Mouse (Mus musculus): ENCODE data around the gene Alox12b.
A peak's percentile ranks its signal among the peaks of the same experiment; 100 is the strongest.

Gene Alox12b

DNA sequence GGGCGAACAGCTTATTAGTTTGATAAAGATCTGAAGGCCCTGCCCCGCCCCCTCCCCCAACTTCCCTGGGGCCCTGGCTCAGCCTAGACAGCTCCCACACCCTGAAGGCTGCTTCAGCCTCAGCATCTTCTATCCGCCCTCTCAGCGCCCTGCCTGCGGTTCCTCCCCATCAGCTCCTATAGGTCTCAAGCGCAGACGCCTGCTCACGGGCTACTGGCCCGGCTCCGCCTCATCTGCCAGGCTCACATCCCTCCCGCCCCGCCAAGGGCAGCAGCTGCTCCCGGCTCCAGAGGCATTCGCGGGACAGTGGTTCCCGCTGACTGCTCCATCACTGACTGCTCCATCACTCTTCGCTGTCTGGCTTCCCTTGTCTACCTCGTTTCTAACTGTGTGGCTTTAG is at the start of gene Alox12b:
Gene Alox12b, plus strand, starts transcription at position 190 of the 400 bp plus-strand sequence.
- no peak for DNase-seq

DNA sequence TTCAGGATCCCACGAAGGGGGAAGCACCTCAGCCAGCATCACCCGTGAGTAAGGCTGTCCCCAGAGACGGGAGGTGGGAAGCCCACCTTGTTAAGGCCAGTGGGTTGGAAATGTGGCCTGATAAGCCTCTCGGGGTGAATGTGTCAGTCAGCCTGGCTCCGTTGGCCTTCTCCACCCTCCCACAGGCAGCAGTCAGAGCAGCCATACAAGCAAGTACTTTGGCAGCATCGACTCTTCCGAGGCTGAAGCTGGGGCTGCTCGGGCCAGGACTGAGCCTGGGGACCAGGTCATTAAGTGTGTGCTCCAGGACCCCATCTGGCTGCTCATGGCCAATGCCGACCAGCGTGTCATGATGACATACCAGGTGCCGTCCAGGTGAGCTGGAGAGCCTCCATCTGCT is 49.1 kb upstream of the Alox12b start:
- DNase-seq = peak in 1 of 2 experiments; percentile 7

DNA sequence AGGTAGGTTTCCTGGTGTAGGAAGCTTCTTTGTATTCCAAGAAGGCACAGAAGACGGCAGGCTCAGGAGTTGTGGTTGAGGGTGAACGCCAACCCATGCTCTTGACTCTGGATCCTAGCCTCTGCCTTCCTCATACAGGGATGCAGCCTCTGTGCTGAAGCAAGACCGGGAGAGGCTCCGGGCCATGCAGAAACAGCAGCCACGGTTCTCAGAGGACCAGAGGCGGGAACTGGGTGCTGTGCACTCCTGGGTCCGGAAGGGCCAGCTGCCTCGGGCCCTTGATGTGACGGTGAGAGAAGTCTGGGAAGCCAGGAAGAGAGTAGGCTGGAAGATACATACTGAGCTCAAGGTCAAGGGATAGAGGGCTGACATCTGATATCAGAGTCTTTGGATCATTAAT is 48.6 kb upstream of the Alox12b start:
- DNase-seq = peak in 1 of 2 experiments; percentile 8

DNA sequence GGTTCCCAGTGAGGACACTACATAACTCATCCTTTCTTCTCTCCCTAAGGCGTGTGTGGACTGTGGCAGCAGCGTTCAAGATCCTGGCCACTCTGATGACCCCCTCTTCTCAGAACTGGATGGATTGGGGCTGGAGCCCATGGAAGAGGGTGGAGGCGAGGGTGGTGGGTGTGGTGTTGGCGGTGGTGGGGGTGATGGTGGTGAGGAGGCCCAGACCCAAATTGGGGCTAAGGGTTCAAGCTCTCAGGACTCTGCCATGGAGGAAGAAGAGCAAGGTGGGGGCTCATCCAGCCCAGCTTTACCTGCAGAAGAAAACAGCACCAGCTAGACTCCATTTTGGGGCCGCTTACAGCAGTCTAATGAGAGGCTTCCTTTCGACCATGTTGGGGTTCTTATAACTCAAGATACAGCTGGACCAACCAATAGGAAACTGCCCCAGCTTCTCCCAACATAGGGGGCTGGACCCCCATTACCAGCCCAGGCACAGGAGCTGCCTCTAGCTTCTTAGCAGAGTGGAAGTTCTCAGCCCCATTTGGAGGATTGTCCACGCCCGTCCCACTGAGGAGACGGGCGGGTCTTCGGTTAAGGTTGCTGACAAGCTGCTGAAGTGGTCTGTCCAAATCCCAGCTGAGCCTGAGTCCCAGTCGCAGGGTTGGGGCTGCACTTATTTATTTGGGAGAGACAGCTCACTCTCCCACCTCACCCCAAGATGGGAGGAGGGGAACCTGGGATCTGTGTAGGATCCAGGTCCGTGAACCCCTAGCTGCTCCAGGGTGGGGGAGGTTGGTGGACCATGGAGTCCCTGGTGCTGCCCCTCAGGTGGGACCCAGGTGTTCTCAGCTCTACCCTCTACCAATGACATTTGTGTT is 47.5 kb upstream of the Alox12b start:
- DNase-seq = peak in 1 of 2 experiments; percentile 34

DNA sequence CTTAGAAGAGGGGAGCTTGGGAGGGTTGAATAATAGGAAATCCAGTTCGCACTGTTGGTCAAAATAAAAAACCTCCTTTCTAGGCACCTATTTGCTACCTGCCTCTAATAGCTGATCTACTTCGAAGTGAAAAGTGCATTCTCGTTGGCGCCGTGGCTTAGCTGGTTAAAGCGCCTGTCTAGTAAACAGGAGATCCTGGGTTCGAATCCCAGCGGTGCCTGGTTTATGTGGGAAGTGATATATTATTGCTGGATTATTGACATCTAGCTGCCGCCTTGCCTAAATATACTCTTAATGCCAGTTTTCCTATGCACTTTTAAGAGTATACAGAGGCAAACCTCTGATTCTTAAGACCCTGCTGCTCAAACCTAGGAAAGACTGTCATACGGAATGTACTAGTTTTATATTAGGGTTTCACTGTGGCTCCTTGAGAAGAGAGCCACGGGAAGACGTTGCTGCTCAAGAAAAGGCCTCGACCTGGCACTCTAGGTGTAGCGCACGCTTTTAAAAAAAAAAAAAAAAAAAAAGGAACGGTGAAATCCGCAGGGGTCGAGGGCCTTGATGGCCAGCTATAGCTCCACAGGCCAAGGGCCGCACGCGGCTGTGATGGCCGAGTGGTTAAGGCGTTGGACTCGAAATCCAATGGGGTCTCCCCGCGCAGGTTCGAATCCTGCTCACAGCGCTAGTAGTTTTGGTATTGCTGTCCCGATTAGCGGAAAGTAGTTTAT is 46.3 kb upstream of the Alox12b start:
- DNase-seq = peak; percentile 98 to 99

DNA sequence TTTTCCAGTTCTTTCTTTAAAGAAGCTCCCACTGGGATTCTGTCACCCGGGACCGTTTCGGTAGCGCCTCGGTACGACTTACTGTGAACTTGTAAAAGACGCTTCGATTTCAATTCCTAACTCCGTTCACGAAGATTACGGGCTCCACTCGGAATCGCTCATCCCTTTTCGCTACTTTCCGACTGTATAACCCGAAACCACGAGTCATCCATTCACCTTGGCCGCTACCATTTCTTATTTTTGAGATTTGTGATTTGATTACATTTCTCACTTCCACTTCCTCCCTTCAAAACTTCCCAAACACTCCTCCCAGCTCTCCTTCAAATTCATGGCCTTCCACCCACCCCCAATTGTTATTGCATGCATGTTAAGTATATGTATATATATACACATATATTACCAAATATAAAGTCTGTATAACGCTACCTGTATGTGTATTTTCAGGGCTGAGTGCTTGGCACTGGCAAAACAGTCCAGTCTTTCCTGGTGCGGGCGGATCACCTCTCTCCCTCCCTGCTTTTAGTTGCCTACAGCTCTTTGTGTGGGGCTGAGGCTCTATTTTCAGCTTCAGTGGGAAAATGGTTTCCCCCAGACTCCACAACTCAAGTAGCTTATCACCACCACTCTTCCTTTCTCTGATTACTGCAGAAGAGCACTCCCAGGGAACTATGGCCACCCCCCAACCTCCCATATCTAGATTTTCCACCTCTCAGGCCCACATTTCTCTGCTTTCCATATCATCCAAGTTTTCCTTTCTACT is 45.6 kb upstream of the Alox12b start:
- DNase-seq = peak in 1 of 2 experiments; percentile 15

DNA sequence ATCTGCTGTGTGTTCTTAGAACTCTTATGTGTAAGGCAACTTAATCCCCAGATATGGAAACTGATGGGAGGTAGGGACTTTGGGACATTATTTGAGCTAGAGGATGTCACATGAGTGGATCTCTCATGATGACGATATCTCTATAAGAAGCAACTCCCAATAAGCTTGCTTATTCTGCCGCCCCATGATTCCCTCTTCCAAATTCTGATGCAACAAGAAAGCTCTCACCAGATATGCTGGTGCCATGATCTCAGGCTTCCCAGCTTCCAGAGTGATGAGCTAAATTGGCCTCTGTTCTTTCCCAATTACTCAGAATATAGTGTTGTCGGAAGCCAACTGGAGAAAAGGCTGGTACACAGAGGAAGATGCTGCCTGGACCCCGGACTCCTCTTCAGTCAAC is 44.9 kb upstream of the Alox12b start:
- no peak for DNase-seq

DNA sequence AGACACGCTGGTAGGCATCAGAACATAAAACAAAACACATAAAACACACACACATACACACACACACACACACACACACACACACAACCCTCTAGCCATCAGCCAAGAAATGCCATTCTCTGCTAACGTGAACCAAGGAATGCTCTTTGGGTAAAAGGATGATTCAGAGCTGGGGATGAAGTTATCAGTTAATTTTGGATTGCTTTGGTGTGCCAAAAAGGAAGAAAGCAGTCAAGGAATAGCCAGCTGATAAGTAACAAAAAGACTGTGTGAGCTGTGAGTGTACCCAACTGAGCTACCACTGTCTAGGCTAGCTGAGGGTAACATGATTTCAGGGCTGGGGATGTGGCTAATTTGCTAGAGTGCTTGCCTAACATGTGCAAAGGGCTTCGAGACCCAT is 42.8 kb upstream of the Alox12b start:
- no peak for DNase-seq

DNA sequence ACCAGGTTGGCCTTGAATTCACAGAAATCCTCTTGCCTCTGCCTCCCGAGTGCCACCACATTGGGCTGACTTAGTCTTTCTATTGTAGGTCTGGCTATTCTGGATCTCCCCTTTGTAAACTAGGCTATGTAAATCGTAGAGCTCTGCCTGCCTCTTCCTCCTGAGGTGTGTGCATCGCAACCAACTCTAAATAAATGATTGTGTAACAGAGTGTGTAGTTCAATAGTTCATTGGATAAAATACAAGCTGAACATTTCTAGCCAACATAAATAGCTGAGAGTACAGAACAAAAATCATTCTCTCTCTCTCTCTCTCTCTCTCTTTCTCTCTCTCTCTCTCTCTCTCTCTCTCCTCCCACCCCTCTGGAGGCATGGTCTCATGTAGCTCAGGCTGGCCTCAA is 42.2 kb upstream of the Alox12b start:
- DNase-seq = no peak

DNA sequence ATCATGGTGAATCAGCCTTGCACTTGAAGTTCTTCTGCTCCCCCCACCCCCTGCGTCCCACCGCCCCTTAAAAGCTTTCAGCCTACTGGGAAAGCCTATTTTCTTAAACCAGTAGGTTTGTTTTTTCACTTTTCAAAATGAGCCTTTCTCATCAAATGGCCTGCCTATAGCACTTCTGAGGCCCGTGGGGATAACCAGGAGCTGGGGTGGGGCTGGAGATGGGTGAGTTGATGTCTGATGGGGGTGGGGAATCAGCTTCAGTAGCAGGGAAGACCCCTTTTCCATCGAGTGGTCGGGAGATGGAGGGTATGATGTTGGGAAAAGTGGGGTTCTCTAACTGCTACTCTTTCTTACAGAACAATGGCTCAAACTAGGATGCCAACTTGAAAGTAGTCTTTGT is 39.9 kb upstream of the Alox12b start:
- peak in 1 of 2 experiments; percentile 34 for DNase-seq

DNA sequence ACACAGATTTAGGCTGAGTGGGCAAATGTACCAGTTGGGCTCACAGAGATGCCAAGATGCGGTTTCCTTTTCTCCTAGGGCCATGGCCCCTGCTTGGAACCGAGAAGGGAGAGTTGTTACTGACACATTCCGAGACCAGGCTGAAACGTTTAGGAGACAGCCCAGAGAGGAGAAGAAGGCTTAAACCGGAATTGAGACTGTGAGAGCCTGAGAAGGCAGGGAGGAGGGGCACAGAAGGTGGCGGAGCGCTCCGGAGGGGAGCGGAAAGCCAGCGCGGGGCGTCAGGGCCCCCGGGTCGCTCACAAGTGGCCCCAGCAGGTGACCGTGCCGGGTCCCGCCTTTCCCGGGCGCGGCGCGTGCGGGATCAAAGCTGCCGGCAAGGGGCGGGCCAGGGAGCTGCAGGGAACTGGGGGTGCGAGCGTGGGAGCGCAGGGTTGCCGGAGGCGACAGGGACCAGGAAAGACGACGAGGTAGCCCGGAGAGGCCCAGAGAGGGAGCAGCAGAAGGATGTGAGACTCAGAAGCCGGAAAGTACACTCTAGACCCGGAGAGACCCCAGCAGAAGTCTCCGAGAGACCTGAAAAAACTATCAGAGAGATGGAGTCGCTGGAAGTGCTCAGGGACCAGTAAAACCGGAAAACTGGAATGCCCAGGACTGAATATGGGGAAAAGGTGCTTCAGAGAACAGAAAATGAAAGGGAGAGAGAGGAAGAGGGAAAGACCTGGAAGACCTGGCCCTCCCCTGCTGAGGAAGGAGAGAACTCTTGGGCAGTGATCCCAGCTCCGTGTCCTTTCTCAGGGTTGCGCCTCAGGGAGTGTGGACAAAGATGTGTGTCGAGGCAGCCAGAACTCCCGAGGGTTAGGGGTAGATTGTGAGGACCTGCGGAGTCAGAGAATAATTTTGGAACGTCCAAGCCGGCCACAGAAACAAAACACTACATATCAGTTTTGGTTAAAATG is 38.8 kb upstream of the Alox12b start:
- peak; percentile 73 to 77 for DNase-seq

DNA sequence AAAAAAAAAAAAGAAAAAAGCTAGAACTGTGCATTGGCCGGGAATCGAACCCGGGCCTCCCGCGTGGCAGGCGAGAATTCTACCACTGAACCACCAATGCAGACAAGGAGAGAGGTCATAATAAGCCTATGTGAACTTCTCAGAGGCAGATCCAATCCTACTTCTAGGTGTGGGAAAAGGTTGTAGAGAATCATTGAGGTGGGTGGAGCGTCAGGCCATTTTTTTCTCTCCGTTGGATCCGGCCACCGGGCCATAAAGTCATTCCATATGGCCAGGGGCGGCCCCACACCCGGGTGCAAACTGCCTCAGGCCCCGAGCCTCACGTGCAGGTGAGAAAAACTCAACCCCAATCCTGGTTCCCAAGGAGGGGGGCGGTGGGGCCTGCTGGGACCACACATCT is 38.0 kb upstream of the Alox12b start:
- peak; percentile 94 to 98 for DNase-seq

DNA sequence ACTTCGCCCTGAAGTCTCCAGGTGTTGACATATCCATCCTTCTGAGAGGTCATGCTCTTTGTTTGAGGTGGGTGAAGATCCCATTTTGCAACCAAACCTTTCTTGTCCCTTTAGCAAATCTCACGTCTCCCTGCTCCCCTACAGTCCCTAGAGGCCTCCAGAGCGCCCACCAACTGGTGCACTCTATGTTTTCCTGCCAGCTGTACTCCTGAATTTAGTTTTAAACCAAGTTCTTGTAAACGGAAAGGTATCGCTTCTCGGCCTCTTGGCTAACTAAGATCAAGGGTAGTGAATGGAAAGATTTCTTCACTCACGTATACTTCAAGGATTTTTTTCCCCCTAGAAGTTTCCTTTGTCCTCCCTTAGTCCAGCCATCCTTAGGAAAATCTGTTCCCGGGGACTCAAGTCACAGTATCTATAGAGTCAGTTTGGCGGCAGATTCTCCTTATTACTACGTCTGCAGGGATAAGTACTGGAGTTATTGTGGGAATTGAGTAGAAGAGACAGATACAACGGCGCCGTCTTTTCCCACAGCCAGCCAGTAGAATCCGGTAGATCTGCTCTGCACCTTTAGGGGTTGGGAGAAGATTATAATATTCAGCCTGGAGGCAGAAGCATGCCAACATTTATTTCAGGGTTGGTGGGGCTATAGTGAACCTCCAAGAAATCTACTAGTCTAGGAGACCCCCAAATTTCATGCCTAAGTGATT is 37.2 kb upstream of the Alox12b start:
- DNase-seq = no peak

DNA sequence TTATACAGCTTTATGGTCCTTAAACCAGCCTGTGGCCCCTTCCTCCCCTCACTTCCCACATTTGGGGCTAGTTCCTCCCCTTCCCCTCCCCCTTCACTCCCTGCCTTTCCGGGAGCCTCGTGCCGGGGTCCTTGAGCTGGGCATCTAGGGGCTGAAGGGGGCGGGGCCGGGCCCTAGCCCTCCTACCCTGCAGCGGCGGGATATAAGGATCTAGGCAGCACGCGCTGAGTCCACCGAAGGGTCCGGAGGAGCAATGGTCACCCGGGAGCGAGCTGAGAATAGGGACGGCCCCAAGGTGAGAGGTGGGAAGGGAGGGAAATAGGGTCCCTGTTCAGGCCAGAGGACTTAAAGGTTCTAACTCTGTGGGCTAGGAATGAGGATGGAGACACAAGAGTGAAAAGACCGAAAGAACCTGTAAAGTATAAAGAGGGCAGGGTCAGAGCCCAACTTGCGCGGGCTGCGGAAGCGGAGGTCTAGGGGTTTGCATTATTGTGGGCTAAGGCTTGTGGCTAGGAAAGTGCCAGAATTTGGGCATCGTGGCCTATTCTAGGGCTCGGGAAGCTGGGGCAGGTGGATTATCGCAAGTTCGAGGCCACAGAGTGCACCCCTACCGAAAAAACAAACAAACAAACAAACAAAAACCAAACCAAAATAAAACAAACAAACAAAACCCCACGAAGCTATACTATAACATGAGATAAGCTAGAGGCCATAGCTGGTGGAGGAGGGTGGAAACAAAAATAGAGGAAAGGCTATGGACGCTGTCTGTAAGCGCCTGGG is 36.4 kb upstream of the Alox12b start, which contains the start of gene Hes7:
Gene Hes7, plus strand, starts transcription at position 184 of the 780 bp plus-strand sequence.
- peak in 1 of 2 experiments; percentile 30 for DNase-seq

DNA sequence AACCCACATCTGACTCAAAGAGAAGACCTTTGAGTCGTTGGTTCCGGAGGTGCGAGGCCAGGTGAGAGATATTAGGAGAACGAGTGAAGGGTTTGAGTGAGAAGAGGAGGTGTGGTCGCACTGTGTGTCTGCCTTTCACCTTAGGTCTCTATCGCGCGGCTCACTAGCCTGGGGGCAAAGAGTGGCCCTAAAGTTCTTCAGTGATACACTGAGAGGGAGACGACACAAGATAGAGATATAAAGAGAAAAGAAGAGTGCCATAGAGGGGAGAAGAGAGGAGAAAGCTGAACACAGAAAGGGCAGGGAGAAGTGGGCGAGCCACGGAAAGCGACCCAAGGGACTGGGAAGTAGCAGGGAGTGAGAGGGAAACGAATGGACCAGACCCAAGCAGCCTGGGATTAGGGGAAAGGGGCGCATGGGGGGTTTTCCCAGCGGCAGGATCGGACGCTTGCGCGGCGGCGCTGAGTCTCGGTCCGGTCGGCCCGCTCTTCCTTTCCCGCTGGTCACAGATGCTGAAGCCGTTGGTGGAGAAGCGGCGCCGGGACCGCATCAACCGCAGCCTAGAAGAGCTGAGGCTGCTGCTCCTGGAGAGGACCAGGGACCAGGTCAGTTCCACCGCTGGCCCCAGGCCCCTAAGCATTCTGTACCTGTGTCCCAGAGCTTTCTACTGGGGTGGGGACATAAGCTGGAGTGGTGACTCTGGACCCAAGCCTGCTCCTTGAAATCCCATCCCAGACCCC is 35.6 kb upstream of the Alox12b start:
- DNase-seq = peak in 1 of 2 experiments; percentile 29

DNA sequence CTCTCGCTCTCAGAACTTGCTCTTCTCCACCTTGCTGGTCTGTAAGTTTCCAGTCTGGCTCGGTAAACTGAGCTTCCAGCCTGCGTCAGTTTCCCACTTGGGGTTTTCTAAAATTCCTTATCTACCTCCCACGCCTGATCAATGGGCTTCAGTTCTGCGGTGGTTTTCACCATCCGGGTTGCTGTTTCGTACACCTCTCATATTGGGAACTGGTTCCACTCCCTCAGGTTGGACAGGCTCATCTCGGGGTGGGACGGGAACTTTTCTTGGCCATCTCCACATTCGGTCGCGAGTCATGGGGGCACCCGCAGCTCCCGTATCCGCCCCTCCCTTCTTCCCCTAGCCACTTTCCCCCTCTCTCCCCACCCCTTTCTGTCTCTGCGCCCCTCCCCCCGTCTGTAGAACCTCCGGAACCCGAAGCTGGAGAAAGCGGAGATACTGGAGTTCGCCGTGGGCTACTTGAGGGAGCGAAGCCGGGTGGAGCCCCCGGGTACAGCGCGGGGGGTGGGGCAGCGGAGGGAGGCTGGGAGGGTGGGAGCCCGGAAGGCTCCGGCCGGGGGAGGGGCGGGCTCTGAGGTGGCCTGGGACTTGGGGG is 35.0 kb upstream of the Alox12b start:
- peak in 1 of 2 experiments; percentile 71 for DNase-seq

DNA sequence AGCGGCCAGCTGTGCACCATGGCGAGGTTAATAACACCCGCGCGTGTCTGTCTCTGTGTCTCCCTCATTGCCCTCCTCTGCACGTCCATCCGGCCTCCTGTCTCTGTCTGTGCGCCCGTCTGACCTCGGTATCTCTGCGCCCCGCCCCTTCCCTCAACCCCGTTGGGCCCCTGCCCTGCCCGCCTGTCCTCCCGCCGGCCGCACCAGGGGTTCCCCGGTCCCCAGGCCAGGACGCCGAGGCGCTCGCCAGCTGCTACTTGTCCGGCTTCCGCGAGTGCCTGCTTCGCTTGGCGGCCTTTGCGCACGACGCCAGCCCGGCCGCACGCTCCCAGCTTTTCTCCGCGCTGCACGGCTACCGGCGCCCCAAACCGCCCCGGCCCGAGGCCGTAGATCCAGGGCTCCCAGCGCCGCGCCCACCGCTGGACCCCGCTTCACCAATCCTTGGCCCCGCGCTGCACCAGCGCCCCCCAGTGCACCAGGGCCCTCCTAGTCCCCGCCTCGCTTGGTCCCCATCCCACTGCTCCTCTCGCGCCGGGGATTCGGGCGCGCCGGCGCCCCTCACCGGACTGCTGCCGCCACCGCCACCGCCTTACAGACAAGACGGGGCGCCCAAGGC is 34.3 kb upstream of the Alox12b start, which contains the start of gene 9130213A22Rik:
Gene 9130213A22Rik, minus strand, starts transcription at position 254 of the 616 bp plus-strand sequence.
- peak; percentile 89 for DNase-seq

DNA sequence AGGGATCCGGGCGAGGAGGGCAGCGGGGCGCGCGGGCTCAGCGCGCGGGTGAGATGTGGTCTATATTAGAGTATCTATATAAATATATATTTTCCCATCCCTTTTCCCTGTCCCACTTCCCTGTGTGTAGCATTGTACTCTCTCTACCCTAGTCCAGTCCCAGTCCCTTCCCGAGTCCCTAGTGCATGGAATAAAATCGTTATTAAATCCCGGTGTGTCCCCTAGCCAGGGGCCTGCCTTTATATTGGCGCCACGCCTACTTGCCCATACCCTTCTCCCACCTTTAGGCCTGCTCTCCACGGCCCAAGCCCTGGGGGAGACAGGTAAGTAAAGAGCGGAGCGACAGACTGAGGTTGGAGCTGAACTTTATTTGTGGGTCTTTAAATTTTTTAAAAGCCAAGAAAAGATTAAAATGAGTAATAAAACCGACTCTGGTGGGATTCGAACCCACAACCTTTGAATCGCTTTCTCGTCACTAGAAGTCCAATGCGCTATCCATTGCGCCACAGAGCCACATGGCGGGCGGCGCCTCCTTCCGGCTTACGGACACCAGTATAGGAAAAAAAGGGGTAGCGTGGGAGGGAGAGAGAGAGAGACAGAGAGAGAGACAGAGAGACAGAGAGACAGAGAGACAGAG is 33.6 kb upstream of the Alox12b start:
- peak; percentile 96 to 97 for DNase-seq

Data from cerebellum, postnatal 14 days (tissue).